Mouse (Mus musculus) testis, adult 2 months (tissue): ENCODE measurements around the gene Aamp.
A peak's percentile ranks its signal among the peaks of the same experiment; 100 is the strongest.

Source experiments
- CTCF ChIP-seq: fragments of 200-500 bp; IDR thresholded peaks from 2 replicates; pipeline ENCODE4 v1.5.1; 2012; ENCODE audit warnings: low read depth, mild to moderate bottlenecking, inconsistent platforms, low read length, moderate library complexity; ENCODE audit not compliant: control insufficient read depth, insufficient read depth, insufficient replicate concordance
- POLR2A ChIP-seq: fragments of 200-500 bp; IDR thresholded peaks from 2 replicates; pipeline ENCODE4 v1.6.1; 2012; ENCODE audit warnings: low read depth, mild to moderate bottlenecking, inconsistent platforms, low read length, moderate library complexity; ENCODE audit not compliant: control insufficient read depth

DNA sequence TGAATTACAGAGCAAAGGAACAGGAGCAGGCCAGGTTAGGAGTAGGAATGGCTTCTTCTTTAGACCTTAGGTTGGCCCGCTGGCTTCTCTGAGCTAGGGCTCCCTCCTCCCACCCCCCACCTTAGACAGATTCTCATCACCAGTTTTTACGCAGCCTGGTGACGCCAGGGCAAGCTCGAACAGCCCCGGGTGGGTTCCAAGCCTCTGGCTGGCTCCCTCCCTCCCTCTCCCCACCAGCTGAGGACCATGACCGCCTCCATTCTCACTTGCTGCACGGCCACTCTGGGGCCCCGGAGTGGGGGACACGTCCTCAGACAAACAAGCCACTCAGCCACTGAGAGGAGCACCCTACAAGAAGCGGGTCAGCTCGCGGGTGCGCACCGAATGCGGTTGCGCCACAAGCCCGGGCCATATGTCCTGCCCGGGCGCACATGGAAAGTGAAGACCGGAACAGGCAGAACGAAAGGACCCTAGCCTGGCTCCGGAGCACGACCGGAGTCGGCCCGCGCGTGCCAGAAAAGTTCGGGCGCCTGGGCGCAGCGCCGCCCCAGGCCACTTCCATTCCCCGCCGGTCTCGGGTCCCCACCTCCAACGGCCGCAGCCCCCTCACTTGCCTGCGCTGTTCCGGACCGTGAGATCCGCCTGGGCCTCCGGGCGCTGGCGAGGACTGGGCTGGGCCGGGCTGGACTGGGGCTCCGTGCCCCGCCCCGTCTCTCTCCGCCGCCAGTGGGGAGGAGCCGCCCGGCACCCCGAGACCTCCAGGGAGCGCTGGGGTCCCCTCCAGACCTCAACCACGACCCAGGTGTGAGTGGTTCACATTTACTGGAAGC, 19.2 kb upstream of the Aamp start:
- TF ChIP-seq CTCF (no peak), POLR2A (peak; percentile 57)
